Comparison of ENCODE assay signal across 23 mouse cellular contexts in the genomic region with DNA sequence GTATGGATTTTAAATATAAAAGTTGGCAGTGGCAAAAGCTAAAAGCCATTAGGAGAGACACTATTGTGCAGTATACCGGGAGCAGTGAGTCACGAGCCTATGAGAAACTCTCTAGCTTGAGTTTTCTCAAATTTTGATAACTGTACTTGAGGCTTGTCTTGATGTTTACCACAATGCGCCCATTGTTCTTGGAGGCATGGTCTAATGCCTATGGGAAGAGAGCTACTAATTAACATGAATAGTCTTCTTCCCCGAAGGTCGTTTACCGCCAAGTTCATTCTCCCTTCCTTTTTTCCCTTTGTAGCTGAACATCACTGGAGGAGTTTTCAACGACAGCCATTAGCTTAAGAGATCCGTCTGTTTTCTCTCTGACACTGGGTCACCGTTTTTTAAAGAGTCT.
DNase-seq lines count a peak whose midpoint lies in the region; TF ChIP-seq lines count a peak whose summit lies in the region.
"Had no signal": no experiment of that assay in that cellular context is flagged by ENCODE, and none has a peak within 500 bp of the region (broad histone marks: within the 10 kb centered on the region; RNA-seq: fewer than 3 reads in every experiment).

No protein-coding gene starts in this region.

- no peak overlapping the region for H3K9ac ChIP-seq in ES-E14 (ENCODE audit: insufficient read depth, low read depth, low read length, poor library complexity, severe bottlenecking)
- H3K9ac ChIP-seq: forebrain, embryonic 13.5 days; heart, embryonic 13.5 days; hindbrain, embryonic 14.5 days had no signal

- no peaks in the 10 kb centered on the region for H3K9me3 ChIP-seq in ES-E14 (ENCODE audit: control insufficient read depth, insufficient read depth, low read depth, low read length)
- H3K9me3 ChIP-seq: forebrain, embryonic 10.5 days; forebrain, embryonic 13.5 days; heart, embryonic 10.5 days; heart, embryonic 13.5 days had no signal

- peak; percentile 17 for DNase-seq in ES-CJ7 (ENCODE audit: low read depth, low spot score)
- peak; percentile 8 for DNase-seq in ES-E14 (ENCODE audit: low read depth, low spot score)
- DNase-seq in ZHBTc4 (ENCODE audit: low read depth, low spot score) = peak; percentile 47
- peak; percentile 85 for DNase-seq in retina, postnatal 1 day
- no peak for DNase-seq in MN1 (ENCODE audit: low spot score)
- no peak for DNase-seq in cerebellum, adult 8-10 months
- DNase-seq: adrenal gland, adult 2 months; adrenal gland, postnatal 14 days; cerebellum, adult 11-12 months; cerebellum, adult 9-10 months; cerebellum, postnatal 14 days; gastrocnemius, postnatal 10 days; gastrocnemius, postnatal 36 days; heart, adult 18-20 months; heart, postnatal 14 days; heart, postnatal 4 days had no signal

- H3K36me3 ChIP-seq in ES-E14 (ENCODE audit: control insufficient read depth, insufficient read depth, low read length, poor library complexity, severe bottlenecking) = no peaks in the 10 kb centered on the region
- H3K36me3 ChIP-seq: forebrain, embryonic 10.5 days; G1E; heart, embryonic 10.5 days; heart, embryonic 13.5 days had no signal

- no peaks in the 10 kb centered on the region for H3K4me1 ChIP-seq in ES-E14 (ENCODE audit: control insufficient read depth in 2 of 2, insufficient read depth in 2 of 2, low read length in 2 of 2, poor library complexity in 1 of 2)
- H3K4me1 ChIP-seq: forebrain, embryonic 10.5 days; heart, embryonic 10.5 days; heart, embryonic 13.5 days had no signal

- H3K27ac ChIP-seq in ES-E14 (ENCODE audit: insufficient read depth, low read depth, low read length, poor library complexity, severe bottlenecking) = no peak overlapping the region
- H3K27ac ChIP-seq: forebrain, embryonic 10.5 days; forebrain, embryonic 13.5 days; heart, embryonic 10.5 days; heart, embryonic 13.5 days; hindbrain, embryonic 14.5 days; hindbrain, postnatal 0 days had no signal

- no peak overlapping the region for H3K4me3 ChIP-seq in ES-E14 (ENCODE audit: insufficient read depth in 1 of 2, low read depth in 1 of 2, low read length in 2 of 2, poor library complexity in 1 of 2, severe bottlenecking in 1 of 2)
- H3K4me3 ChIP-seq: forebrain, embryonic 10.5 days; forebrain, embryonic 13.5 days; heart, embryonic 10.5 days; heart, embryonic 13.5 days had no signal

- in situ Hi-C loops in ES-E14 (cut with MboI; ENCODE audit: low sequenced_read_pairs in 2 of 2, unreplicated experiment in 2 of 2) = no loop called here

TF ChIP-seq in ES-E14, 5 proteins besides CTCF, POLR2A, EP300 and RAD21:
- TF ChIP-seq HCFC1 (IDR thresholded peaks at IDR 0.05; ENCODE audit: borderline replicate concordance, insufficient read depth, low read length) (no peak), CHD2 (IDR thresholded peaks at IDR 0.05; ENCODE audit: low read depth, low read length) (no peak)

Comparison
In these comparisons a context has a peak if more than half of its experiments do, and no peak if none do; other contexts are left out.
1. DNase-seq: peak in ES-CJ7 (single experiment), ES-E14 (single experiment), ZHBTc4 (single experiment) and retina, postnatal 1 day (single experiment); none in MN1 (single experiment) and cerebellum, adult 8-10 months (single experiment).